Mouse (Mus musculus): ENCODE measurements at regions not wholly inside any gene's neighbourhood (a gene's known extent, or its start where the extent isn't known, plus 50 kb on each side); places are given as distances from the start of the nearest gene placed in this dataset.
A peak's percentile ranks its signal among the peaks of the same experiment; 100 is the strongest.

DNA sequence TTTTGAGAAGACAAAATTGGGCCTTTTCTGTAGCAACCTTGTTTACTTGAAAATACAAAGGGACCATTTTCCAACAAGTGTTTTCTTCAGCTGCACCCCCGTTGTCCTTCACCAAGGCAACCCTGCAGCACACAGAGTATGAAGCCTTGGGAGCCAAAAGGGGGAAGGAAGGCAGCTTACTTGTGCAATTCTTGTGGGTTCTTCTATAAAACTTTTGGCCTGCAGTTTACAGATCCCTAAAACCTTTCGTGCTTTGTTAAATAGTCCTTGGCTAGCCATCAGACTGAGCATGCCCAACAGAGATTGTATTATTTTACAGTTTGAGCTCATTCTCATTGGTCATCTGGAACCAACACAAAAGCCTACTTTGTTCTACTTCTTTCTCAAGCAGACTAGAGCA lies 140.6 kb upstream of the H2al1a start:
- ATAC-seq (ENCODE audit: low TSS enrichment) = 0 out of 2 replicates have a peak, but pooled peaks have one; percentile 13

- ATAC-seq (ENCODE audit: low TSS enrichment) = no peak
These were observed 128.6 kb upstream of the H2al1a start for GRCm38 (mm10) chrX:11170416-11170815.

GRCm38 (mm10) chrX:11180194-11180816 lies 118.8 kb upstream of the H2al1a start:
- ATAC-seq (ENCODE audit: low TSS enrichment) = no peak

DNA sequence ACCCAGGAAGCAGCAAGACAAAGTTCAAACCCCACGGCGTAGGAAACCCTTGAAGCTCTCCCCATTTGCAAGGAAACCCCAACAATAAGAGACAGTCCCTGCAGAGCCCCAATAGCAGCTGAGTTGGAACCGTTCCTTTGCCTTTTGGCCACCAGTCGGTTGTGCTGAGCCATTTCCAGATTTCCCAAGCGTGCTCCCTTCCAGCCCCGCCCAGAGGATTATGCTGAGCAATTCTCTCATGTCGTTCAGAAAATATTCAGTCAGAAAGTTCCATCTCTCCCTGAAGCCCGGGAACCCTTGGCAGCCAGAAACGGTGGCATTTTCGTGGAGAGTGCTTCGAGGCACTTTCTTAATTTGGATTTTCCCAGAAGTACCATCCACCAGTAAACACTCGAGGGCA lies 117.2 kb upstream of the H2al1a start:
- no peak for ATAC-seq (ENCODE audit: low TSS enrichment)

- ATAC-seq (ENCODE audit: low TSS enrichment) = no peak
These were observed 108.2 kb upstream of the H2al1a start for GRCm38 (mm10) chrX:11190851-11191250.

DNA sequence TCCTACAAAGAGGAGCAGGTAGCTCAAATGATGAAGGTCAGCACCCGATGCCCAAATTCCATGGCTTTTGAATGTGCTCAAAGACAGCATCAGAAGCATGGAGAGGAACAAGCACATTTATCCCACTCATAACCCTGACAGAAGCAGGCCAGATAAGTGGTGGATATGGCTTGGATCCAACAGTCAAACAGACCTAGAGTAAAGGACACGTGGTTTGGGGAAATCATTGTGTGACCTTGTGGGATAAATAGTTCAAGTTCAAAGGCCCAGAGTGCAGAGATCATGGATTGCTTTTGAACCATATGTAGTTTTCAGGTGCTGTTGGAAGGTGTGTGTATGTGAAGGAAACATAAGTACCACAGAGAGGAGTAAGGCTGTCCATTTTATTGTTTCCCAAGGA lies 94.9 kb upstream of the H2al1a start:
- no peak for ATAC-seq (ENCODE audit: low TSS enrichment)

GRCm38 (mm10) chrX:11209895-11210294 lies 89.2 kb upstream of the H2al1a start:
- no peak for ATAC-seq (ENCODE audit: low TSS enrichment)

DNA sequence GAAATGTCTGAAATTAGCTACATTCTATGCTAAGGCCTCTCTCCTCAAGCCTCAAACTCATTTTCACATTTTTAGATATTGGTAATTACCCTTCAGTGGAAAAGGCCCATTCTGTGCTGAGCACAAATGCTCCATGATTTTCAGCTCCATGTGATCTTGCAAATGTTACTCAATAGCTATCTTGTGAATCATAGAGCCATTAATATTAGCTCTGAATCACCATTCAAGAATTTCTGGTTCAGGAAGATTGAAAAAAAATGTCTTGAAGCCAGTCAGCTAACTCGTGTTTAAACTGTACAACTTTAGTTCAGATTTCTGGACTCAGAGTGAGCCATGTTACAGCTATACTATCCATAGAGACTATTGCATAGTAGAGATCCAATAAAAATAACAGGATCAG lies 86.2 kb upstream of the H2al1a start:
- no peak for ATAC-seq (ENCODE audit: low TSS enrichment)

DNA sequence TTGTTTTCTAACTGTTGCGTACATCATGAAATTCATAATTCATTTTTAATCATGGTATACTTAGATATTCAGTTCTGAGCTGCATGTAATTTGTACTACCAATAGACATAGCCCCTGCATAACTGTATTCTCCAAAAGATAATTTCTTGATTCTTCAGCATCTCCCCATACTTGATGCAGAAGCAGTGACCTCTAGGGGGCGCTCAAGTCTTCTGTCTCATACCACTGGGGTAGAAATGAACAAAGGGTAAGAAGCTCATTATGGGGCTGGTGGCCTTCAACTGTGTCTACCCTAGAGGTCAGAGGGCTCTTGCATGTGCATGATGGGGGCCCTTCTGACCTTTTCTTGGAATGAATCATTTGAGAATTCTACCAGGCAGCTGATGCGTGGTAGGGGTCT lies 85.6 kb upstream of the H2al1a start:
- ATAC-seq (ENCODE audit: low TSS enrichment) = peak; percentile 52; the same call in 1 of the 2 replicates

DNA sequence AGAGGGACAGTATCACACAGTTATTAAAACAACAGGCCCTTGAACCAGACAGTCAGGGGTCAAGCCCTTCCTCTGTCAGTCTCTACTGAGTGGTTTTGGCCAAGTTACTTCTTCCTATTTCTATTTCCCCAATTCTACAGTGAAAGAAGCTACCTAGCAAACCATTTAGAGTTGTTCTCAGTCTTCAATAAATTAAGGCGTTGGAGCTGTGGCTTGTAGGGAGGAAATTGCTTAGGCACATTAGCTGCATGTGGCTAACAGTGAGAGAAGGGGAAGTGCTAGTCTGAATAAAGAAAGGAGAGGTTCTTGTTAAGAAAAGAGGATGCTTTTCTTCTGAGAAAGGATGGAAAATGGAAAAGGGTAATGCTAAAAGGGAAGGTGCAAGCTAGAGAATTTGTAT lies 60.0 kb upstream of the H2al1a start:
- no peak for ATAC-seq (ENCODE audit: low TSS enrichment)

DNA sequence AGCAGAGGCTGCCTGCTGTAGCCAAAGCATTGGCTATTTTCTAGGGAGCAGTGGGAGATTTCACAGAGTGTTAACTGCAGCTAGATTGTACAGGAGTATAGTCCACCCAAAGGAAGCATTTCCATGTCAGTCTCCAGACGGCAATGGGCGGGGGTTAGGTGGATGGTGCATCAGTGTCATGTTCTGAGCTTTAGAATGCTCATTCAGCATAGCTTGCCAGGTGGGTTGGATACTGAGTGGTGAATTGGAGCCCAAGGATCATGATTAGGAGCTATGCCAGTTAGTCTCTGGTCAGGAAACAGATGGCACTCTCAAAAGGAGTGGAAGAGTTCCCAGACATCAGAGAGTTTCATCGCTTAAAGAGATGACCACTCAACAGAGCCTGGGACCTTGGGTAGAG lies 53.5 kb upstream of the H2al1a start:
- ATAC-seq (ENCODE audit: low TSS enrichment) = no peak
